Mouse (Mus musculus) cerebellum, adult (tissue): ENCODE data around the gene Susd1.

Experiments used
- ATAC-seq: cut with Nextera tagmentation; 2 replicates; pipeline ENCODE4 v1.9.2; 2017; ENCODE audit warnings: mild to moderate bottlenecking, moderate library complexity, mixed read lengths; ENCODE audit not compliant: insufficient number of reproducible peaks, low FRiP score, low TSS enrichment

The Susd1 gene

DNA sequence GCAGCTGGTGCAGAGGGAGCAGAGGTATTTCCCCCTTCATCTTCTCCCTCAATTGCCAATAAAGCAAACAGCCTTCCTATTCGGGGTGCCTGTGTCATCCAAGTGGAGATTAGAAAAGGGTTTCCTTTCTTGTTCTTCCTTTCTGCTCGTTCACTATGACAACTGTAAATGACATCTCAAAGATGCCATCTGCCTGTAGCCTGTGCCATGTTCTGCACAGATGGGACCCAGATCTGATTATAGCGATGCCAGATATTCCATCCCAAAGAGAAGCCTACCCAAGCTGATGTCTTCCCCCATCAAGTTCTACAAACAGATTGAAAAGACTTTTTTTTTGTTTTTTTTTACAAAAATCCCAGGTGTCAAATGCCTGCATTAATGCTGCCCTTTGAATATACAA is 54.6 kb downstream of the Susd1 start:
- ATAC-seq, result no peak

DNA sequence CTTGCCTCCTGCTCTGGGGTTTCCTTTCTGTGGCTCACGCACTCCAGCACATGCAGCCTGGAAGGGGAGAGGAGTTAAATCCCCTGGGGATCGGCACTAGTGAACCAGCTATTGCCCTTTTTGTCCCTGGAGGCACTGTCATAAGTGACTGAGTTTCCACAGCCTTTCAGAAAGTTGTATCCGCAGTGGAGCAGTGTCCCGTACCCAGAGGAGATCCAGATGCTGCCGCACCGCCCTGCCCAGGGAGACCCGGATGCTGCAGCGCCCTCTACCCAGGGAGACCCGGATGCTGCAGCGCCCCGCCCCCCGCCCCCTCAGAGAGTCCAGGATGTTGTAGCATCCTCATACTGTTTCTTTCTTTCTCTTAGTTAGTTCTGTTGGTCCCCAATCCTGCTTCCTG is 56.3 kb downstream of the Susd1 start:
- ATAC-seq, result no peak

DNA sequence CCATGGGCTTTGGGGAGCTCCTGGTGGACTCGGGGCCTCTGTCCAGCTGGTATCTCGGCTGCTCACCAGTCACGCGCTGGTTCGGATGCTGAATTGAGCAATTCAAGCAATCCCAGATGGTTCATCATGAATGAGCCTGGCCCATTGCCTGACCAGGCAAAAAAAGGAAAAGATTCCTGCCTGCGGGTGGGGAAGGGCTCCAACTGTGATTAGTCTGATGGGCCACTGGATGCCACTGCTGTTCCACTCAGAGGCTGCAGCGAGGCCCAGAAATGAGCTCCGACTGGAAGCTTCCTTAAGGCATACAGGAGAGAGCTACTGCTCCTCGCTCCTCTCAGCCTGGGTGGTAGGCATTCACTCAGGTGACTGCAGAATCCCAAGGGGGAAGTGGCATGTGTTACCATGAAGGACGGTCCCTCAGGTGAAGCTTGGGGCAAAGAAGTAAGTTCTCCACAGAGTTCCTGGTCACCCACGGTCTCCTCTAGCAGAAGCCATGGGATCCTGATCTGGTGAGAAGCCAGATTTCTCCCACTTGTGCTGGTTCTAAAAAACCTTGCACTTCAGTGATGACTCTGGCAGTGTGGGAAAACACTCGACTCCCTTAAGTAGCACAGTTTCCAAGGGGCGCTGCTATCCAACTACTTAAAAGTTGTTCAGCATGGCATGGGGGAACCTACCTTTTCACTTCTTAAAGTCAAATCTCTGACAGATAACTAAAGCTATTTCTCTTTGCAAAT is 57.3 kb downstream of the Susd1 start:
- peak; percentile 76 for ATAC-seq

DNA sequence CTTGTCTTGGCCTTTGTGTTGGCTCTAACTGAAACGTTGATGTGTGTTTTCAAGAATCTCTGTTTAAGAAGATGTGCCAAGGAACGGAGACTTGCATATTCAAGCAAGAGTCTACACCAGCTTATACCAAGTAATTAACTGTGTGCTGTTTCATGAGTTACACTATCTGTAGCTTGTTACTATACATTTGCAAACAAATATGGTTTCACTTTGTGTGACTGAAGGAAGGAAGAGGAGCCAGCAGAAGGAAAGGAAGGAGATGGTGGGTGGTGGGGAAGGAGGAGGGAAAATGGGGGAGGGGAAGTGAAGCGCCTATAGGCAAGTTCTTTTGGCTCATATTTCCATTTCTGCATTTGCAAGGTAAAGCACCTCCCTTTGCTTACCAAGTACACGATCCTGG is 58.0 kb downstream of the Susd1 start:
- ATAC-seq, result no peak

DNA sequence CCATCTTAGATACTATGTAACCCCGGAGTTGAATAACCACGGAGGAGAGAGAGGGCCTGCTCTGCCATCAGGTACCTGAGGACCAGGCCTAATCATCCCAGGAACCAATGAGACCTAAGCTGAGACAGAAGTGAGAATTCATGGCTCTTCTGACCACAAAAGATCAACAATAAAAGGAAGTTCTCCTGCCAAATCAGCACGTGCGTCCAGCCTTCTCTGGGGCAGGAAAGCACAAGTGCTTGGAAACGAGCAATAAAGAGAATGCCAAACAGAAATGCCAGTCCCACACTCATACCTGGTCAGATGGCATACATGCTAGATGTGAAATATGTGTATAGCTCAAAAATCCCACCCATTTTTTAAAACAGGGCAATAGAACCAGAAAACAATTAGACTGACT is 58.6 kb downstream of the Susd1 start:
- ATAC-seq, result no peak

DNA sequence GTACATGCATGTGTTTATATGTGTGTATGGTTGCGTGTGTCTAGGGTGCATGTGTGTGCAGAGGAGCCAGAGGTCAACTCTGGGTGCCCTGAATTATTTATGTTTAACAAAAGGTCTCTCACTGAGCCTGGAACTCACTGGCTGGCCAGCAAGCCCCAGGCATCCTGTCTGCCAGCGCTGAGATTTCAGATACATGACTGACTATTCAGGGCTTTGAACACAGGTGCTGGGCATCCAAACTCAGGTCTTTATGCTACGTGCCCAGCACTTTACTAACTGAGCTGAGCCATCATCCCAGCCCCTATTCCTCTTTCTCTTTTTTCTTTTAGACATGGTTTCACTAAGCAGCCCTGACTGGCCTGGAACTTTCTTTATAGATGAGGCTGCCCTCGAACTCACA is 59.8 kb downstream of the Susd1 start:
- ATAC-seq, result no peak

DNA sequence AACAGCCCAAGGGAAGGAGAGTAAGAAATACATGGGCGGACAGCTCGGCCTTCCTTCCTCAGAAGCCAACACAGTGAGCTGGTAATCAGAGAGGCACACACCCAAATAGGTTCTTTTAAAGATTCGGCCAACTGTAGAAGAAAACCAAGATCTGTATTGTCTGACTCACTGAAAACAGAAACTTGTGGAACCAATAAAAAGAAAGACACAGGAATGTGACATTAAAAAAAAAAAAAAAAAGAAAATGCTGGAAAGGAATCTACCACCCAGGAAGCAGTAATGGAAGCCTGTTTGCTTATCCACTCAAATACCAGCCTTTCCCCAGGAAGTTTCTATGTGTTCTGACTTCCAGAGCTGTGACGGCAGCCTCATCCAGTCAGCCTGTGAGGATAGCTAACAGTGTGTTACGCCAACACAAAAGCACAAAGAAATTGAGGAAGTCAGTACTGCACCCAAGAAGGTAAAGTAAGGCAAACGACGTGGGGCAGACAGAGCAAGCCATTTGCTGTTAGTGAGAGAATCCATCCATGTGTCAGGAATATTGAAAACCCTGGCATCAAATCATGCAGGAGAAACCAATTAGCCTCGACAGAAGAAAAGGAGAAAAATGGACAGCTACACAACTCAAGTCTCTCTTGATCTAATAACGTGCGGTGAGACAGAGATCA is 64.0 kb downstream of the Susd1 start:
- no peak for ATAC-seq

DNA sequence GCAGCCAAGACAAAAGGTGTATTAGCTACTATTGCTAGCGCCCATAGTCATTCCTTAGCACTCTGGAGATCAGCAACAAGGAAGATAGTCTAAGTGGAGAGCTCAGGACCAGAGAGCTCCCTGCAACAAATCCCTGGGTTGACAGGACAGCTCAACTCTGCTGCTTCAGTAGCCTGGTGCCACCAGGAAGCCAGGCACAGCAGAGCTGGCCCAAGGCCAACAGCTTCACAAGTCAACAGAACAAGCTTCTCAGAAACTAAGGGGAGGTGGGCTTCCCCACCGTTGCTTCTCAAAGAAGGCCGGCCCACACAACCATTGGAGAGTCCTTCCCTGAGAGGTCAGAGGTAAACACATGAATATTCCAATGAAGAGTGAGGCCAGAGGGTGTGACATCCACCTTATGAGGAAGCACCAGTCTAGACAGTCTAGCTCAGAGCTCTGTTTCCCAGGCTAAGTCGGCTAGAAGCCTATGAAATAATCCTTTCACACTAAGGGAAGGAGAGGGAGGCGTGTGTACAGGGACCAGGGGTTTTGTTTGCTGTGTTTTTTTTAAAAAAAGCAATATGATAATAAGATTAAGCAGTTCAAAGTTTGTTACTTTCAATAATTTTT is 65.8 kb downstream of the Susd1 start:
- ATAC-seq, result no peak

DNA sequence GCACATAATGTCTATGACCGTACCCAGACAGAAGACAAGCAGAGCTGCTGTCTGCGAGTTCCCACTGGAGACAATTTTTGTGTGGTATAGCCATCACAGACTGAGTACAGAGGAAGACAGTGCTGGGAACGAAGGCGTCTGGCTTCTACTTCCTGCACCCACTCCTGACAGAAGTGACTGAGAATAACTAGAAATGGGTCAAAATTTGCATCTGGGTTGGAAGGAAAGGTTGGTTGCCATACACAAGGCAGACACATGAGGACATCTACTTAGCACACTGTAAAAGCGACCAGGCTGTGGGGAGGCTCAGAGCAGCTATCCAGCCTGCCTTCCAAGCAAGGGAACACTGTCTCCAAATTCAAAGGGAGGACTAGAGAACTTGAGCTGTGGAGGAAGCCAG is 66.5 kb downstream of the Susd1 start:
- ATAC-seq, result no peak

DNA sequence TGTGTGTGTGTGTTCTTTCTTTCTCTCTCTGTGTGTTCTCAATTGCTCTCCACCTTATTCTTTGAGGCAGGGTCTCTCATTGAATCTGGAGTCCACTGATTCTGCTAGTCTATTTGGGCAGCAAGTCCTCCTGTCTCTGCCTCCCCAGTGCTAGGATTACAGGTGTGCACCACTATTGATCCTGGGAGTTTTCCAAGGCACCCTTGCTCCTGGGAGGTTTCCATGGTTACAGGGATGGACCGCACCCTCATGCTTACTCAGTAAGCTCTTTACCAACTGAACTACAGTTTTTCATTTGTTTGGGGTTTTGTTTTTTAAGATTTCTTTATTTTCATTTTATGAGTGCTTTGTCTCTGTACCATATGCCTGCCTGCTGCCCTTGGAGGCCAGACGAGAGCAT is 68.5 kb downstream of the Susd1 start:
- no peak for ATAC-seq

DNA sequence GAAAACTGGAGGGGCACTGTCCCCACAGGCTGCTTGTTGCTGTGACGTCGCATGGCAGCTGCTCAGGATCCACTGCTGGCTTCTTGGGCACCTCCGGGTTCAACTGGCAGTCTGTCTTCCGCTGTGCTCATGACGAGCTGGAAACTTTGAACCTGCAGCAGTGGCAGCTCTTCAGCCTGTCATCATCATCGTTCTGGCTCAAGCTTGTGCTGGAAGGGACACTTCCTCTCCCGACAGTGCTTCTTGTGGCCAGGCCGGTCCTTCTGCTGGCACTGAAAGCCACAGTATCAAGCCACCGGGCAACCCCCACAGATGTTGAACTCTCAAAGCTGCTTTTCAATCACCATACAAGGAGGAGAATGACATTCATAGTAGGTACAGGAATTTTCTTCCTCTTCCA is 70.3 kb downstream of the Susd1 start:
- no peak for ATAC-seq

DNA sequence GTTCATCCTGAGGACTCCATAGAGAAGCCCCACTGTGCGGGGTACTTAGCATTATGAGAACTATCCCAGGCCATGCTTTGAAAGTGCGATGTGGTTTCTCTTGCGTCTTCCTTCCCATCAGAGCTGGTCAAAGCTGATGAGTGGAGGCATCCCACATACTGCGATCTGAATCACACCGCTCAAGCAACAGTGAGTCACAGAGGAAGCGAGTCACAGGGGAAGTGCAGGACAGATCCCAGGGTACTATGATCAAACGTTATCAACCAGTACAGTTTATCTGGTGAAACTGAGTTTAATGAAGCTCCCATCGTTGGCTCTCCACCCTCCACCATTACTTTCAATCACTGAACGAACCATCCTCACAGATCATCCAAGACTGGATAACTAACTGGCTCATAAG is 72.2 kb downstream of the Susd1 start:
- ATAC-seq, result no peak

DNA sequence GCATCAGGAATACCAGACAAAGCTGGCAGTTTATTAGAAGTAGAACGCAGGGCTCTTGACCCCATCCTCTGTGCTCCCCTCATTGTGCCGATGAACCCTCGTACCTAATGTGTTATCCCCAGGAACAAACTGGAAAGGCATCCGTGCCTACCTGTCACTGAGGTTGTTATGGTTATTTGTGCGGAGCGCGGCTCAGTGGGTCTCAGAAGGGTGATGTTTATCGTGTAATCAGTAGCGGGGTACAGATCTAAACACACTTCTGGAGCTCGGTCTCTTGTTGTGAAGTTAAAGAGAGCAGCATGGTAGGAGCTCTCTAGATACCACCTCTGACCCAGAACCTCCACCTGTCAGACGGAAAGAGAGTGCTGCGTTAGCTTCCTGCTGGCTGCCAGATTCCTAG is 72.9 kb downstream of the Susd1 start:
- ATAC-seq, result no peak

DNA sequence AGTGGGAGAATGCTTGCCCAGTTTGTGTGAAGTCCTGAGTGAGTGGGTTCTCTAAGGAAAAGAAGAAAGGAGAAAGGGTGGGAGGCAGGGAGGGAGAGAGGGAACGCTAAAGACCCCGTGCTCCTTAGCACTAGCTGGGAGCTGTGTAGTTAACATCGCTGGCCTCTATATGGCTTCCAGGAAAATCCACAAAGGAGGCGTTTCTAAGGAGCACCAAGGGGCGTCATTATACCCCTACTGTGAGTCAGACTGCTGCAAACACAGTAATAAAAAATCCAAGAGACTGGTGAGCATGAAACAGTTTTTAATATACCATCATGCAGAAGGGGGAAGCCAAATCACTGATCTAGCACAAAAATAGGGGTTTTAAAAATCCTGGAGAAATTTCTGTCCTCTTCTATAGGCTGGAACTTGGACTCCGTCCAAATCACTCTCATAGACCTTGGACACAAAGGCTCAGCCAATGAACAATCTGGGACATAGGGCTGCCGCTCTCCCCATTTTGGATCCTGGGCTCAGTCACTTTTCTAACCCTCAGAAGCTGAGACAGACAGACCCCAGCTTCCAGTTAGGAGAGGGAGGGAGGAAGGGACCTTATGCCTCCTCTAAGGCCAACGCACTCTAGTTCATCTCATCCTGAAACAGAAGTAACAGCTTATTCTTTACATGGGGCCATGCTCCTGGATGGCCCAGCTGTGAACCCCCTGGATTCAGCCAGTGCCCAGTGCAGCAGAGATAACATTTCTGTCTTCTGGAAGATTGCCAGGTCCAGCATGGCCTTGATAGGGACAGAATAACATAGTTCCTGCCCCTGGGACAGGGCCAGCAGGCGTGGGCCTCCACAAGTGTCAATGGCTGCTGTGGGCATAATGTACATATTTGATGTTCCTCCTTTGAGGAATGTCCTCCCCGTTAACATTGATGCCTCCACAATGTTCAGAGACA is 73.9 kb downstream of the Susd1 start:
- ATAC-seq, result no peak

DNA sequence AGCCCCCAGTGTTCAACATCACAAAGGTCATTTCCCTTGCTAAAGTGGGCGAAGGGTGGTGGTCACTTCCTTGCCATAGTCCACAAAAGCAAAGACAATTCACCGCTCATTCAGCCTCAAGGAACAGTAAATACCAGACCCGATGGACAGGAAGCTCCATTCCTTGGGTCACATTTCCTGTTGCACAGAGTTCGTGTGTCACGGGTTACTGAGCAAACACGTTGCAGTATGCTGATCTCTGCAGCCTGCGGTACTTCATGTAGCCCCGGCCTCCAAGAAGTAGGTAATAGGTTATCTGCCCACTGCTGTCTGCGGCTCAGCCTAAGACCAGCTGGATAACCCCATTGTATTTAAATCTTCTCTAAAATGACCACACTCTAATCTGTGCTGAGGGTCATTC is 75.4 kb downstream of the Susd1 start:
- no peak for ATAC-seq

DNA sequence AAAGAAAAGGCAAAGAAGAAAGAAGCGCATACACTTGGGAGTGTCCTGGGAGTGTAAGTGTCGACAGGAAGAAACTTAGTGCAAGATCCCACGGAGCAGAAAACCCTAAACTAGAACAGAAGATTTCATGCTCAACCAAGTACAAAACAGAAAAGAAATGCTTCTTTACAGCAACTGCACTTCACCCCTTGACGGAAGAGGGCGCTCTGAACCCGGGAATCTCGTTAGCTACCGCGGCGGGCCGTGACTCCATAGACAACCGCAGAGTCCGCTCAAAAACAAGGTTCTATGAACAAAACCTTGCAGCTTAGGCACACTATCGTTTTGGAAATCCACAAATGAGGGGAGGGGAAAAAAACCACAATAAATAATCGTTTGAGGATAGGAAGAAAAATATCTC is 77.7 kb downstream of the Susd1 start:
- ATAC-seq, result peak; percentile 77

DNA sequence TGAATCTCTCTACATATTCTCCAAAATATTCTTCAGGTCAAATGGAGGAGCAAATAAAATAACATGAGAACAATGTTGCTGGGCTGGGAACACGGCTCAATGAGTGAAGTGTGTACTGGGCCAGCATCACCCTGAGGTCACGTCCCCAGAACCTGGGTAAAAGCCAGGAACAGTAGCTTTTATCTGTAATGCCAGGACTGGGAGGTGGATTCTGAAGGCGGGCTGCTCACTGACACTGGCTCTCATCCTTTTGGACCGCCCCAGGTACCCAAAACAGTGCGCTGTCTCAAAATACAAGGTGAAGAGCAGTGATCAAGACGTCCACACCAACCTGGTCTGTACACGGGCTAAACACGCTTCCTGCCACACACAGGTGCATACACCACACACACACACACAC is 78.5 kb downstream of the Susd1 start:
- ATAC-seq, result no peak

DNA sequence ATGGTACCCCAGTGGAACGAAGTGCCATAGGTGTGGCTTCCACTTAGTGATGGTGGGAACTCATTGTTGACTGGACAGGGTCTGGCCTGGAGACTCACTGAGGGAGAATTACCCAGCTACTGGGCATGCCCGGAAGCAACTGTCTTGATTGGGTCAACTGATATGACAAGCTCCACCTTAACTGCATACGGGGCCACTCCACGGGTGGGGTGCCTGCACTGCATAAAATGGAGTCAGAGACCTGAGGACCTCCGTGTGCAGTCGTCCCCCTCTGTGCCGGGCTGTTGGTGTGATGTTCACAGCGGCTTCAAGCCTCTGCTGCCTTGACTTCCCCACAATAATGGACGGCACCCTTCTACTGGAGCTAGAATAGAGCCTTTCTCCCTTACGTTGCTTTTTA is 79.5 kb downstream of the Susd1 start:
- ATAC-seq, result no peak

DNA sequence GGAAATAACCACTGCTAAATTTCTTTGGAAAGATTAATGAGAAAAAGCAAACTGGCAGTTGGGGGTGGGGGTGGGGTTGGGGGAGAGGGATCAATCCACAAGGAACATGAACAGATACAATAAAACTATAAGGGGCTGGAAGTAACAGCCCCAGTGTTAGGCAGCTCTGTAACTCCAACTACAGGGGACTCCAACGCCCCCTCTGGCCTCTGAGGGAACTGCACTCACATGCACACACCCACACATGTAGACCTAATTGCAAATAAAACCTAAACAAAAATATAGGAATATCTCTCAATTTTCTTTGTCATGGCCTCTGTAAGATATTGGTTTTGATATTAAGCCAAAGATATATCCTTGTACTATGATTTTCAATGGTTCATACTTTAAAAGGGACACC is 83.0 kb downstream of the Susd1 start:
- no peak for ATAC-seq

DNA sequence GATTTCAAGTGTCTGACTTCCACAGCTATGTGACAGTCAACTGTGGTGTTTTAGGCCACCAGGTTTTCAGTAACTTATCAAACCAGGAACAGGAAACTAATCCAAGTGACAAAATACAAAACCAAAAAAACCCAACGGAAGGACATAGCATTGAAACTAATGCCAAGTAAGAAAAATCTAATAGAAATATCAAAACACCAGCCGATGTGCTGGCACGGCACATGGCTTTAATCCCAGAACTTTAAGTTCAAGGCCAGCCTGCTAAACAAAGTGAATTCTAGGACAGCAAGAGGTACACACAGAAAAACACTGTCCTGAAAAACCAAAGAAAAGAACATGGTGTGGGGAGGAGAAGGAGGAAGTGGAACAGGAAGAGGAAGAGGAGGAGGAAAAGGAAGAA is 83.8 kb downstream of the Susd1 start:
- ATAC-seq, result no peak

DNA sequence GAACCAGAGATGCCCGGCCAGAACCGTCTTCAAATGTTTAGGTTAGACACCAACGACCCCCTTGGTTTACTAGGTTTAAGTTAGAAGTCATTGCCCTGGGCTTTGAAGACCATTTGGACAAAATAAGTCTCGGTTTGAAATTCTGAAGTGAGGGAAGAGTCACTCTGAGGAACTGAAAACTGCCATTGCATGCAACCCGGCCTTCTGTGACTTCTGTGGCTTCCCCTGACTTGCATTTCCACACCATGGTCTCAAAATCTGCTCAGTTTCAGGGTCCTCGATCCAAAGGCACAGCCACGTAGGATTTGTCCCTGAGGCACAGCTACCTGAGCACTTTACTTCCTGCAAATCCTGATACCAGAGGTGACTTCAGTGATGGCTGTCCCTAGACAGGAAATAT is 86.5 kb downstream of the Susd1 start:
- ATAC-seq, result no peak
